Mouse (Mus musculus) hindbrain, embryonic 11.5 days (tissue): ENCODE results near the gene Golph3. TPM values are rescaled to one million over a fixed set of nuclear protein-coding genes. Genes with fewer than 3 reads are reported as not detected.

Experiments used
- ATAC-seq: fragments of 200-750 bp; cut with Nextera tagmentation; 2 replicates; pipeline ENCODE4 v1.8.0; 2017; ENCODE audit warnings: mild to moderate bottlenecking, moderate TSS enrichment, moderate library complexity; ENCODE audit not compliant: low FRiP score
- DNase-seq: peaks from one replicate; pipeline ENCODE4 v3.0.0-alpha.2; 2015; ENCODE audit warnings: low spot score
- H3K27ac ChIP-seq: fragments of 300-500 bp; sonication (generic); 2 replicates; pipeline ENCODE4 v1.5.1; 2014; ENCODE audit warnings: mild to moderate bottlenecking, low read depth, low read length
- H3K27me3 ChIP-seq: fragments of 300-500 bp; sonication (generic); 2 replicates; pipeline ENCODE4 v1.6.1; 2014; ENCODE audit warnings: mild to moderate bottlenecking, low read length, moderate library complexity, mixed read lengths; ENCODE audit not compliant: control insufficient read depth, insufficient read depth
- H3K36me3 ChIP-seq: fragments of 300-500 bp; sonication (generic); 2 replicates; pipeline ENCODE4 v1.6.1; 2014; ENCODE audit warnings: mild to moderate bottlenecking, low read length, moderate library complexity, mixed read lengths; ENCODE audit not compliant: control insufficient read depth, insufficient read depth
- H3K4me1 ChIP-seq: fragments of 300-500 bp; sonication (generic); replicated peaks from 2 replicates; pipeline ENCODE4 v1.6.1; 2014; ENCODE audit warnings: low read length, mixed read lengths; ENCODE audit not compliant: control insufficient read depth, insufficient read depth
- H3K4me2 ChIP-seq: fragments of 300-500 bp; sonication (generic); replicated peaks from 2 replicates; pipeline ENCODE4 v1.6.1; 2014; ENCODE audit warnings: mild to moderate bottlenecking, low read depth, low read length
- H3K4me3 ChIP-seq: fragments of 300-500 bp; sonication (generic); 2 replicates; pipeline ENCODE4 v1.5.1; 2014; ENCODE audit warnings: low read depth, low read length
- H3K9ac ChIP-seq: fragments of 300-500 bp; sonication (generic); 2 replicates; pipeline ENCODE4 v1.6.1; 2014; ENCODE audit warnings: low read depth, low read length
- H3K9me3 ChIP-seq: fragments of 300-500 bp; sonication (generic); 2 replicates; pipeline ENCODE4 v1.6.1; 2016; ENCODE audit warnings: low read length; ENCODE audit not compliant: control insufficient read depth
- WGBS: fragments of 180-500 bp; shearing (Covaris S2); extraction: QIAGEN DNeasy Blood & Tissue Kit; methylation state at CpG from one replicate; pipeline ENCODE4 v1.1.7; 2014; 5-methylcytosine and 5-hydroxymethylcytosine counted together
- polyA plus RNA-seq: library from polyadenylated mRNA; unstranded; fragments of >200 nt; fragmentation: Nextera tagmentation; extraction: Ambion mirVana; gene quantifications from 2 replicates; pipeline ENCODE4 v1.2.1, GENCODE M21; 2014

Gene Golph3
- polyA plus RNA-seq, 1 experiment from 2014 or later = 110 TPM

GRCm38 (mm10) chr15:12322676-12323402 is 1.6 kb downstream of the Golph3 start:
- Histone ChIP-seq H3K9me3 (no peaks in the 10 kb centered on the region), H3K4me3 (peak overlapping the region; percentile 98), H3K27ac (no peak overlapping the region), H3K9ac (peak overlapping the region; percentile 95; the same call in 1 of the 2 replicates), H3K27me3 (no peaks in the 10 kb centered on the region), H3K4me2 (peak overlapping the region; percentile 80), H3K36me3 (no peaks in the 10 kb centered on the region), H3K4me1 (no peaks in the 10 kb centered on the region)
- WGBS = 25% methylated on average over 9 of the region's 9 CpGs
- DNase-seq = peak; percentile 10
- no peak for ATAC-seq

- no peak overlapping the region for H3K4me2 ChIP-seq
- no peaks in the 10 kb centered on the region for H3K27me3 ChIP-seq
- no peak for DNase-seq
- ATAC-seq = no peak
- no peak overlapping the region for H3K9ac ChIP-seq
- H3K4me1 ChIP-seq = no peaks in the 10 kb centered on the region
- no peaks in the 10 kb centered on the region for H3K9me3 ChIP-seq
- H3K36me3 ChIP-seq = no peaks in the 10 kb centered on the region
- H3K27ac ChIP-seq = no peak overlapping the region
- no peak overlapping the region for H3K4me3 ChIP-seq
- WGBS = 95% methylated on average over 1 of the region's 1 CpGs
Measured at GRCm38 (mm10) chr15:12324326-12324725, 3.1 kb downstream of the Golph3 start.

- no peak for ATAC-seq
- Histone ChIP-seq H3K27ac (no peak overlapping the region), H3K9ac (no peak overlapping the region), H3K4me2 (no peak overlapping the region), H3K4me1 (no peaks in the 10 kb centered on the region), H3K36me3 (no peaks in the 10 kb centered on the region), H3K4me3 (no peak overlapping the region), H3K27me3 (no peaks in the 10 kb centered on the region), H3K9me3 (no peaks in the 10 kb centered on the region)
- no peak for DNase-seq
- WGBS = 94% methylated on average over 3 of the region's 3 CpGs
Measured at GRCm38 (mm10) chr15:12330389-12330788, 9.1 kb downstream of the Golph3 start.

GRCm38 (mm10) chr15:12330892-12331291 is 9.6 kb downstream of the Golph3 start:
- Histone ChIP-seq H3K27me3 (no peaks in the 10 kb centered on the region), H3K4me2 (no peak overlapping the region), H3K36me3 (no peaks in the 10 kb centered on the region), H3K9me3 (no peaks in the 10 kb centered on the region), H3K4me1 (no peaks in the 10 kb centered on the region), H3K4me3 (no peak overlapping the region), H3K27ac (no peak overlapping the region), H3K9ac (no peak overlapping the region)
- no peak for DNase-seq
- ATAC-seq = no peak

- no peak for DNase-seq
- no peak for ATAC-seq
- Histone ChIP-seq H3K9ac (no peak overlapping the region), H3K4me2 (no peak overlapping the region), H3K36me3 (no peaks in the 10 kb centered on the region), H3K27me3 (no peaks in the 10 kb centered on the region), H3K9me3 (no peaks in the 10 kb centered on the region), H3K4me3 (no peak overlapping the region), H3K4me1 (no peaks in the 10 kb centered on the region), H3K27ac (no peak overlapping the region)
- WGBS = 84% methylated on average over 1 of the region's 1 CpGs
Measured at GRCm38 (mm10) chr15:12331300-12331699, 10.1 kb downstream of the Golph3 start.

- no peak overlapping the region for H3K4me2 ChIP-seq
Measured at GRCm38 (mm10) chr15:12334381-12334780, 13.1 kb downstream of the Golph3 start.

GRCm38 (mm10) chr15:12337030-12337778 is 16.0 kb downstream of the Golph3 start:
- no peak overlapping the region for H3K9ac ChIP-seq
- no peak overlapping the region for H3K27ac ChIP-seq
- ATAC-seq (no peak), DNase-seq (no peak)
- 92% methylated on average over 4 of the region's 4 CpGs for WGBS
- no peaks in the 10 kb centered on the region for H3K9me3 ChIP-seq
- H3K4me3 ChIP-seq = no peak overlapping the region
- no peak overlapping the region for H3K4me2 ChIP-seq
- no peaks in the 10 kb centered on the region for H3K36me3 ChIP-seq
- no peaks in the 10 kb centered on the region for H3K27me3 ChIP-seq
- H3K4me1 ChIP-seq = no peaks in the 10 kb centered on the region

More at GRCm38 (mm10) chr15:12334381-12334780, 13.1 kb downstream of the Golph3 start:
- Histone ChIP-seq H3K9ac (no peak overlapping the region), H3K9me3 (no peaks in the 10 kb centered on the region), H3K36me3 (no peaks in the 10 kb centered on the region), H3K27me3 (no peaks in the 10 kb centered on the region), H3K4me3 (no peak overlapping the region), H3K4me1 (no peaks in the 10 kb centered on the region), H3K27ac (no peak overlapping the region)
- DNase-seq (no peak), ATAC-seq (no peak)
- WGBS = 83% methylated on average over 4 of the region's 4 CpGs

GRCm38 (mm10) chr15:12337779-12338137 is 16.5 kb downstream of the Golph3 start:
- WGBS = 86% methylated on average over 3 of the region's 3 CpGs
- Histone ChIP-seq H3K27ac (no peak overlapping the region), H3K4me2 (no peak overlapping the region), H3K36me3 (no peaks in the 10 kb centered on the region), H3K4me1 (no peaks in the 10 kb centered on the region), H3K4me3 (no peak overlapping the region), H3K9ac (no peak overlapping the region), H3K9me3 (no peaks in the 10 kb centered on the region), H3K27me3 (no peaks in the 10 kb centered on the region)
- ATAC-seq (no peak), DNase-seq (no peak)
